Mouse (Mus musculus): Measurements from ENCODE around the gene Uts2r. TPM values are rescaled to one million over a fixed set of nuclear protein-coding genes. Genes with fewer than 3 reads are reported as not detected.

The Uts2r gene
- total and polyA plus RNA-seq, 3 experiments: not detected

DNA sequence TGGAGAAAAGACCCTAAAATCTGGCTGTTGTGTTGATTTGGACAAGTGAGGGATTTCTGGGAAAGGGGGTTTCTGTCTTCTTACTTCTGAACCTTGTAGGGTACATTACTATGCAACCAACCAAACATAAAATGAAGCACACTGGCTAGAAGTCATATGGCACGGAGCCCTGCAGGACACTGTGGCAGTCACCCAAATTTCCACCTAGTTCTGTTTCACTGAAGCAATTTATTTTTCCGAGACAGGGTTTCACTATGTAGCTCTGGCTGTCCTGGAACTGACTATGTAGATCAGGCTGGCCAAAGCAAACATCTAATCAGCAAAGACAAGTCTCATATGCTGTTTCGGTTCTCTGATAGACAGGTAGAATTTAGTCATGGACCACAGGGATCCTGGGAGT, 29.6 kb downstream of the Uts2r start:
- Histone ChIP-seq H3K27me3 (ENCODE audit: control insufficient read depth in 1 of 2, insufficient read depth in 2 of 2, low read length in 2 of 2) (no peaks in the 10 kb centered on the region), H3K27ac (ENCODE audit: control insufficient read depth, low read depth, low read length) (no peak overlapping the region), H3K9me3 (replicated peaks; ENCODE audit: insufficient read depth, low read length) (no peaks in the 10 kb centered on the region), H3K4me3 (ENCODE audit: control insufficient read depth in 1 of 2, insufficient read depth in 1 of 2, low read depth in 2 of 2, low read length in 2 of 2) (no peak overlapping the region), H3K9ac (ENCODE audit: control insufficient read depth, low read depth, low read length, poor library complexity, severe bottlenecking) (no peak overlapping the region), H3K79me2 (ENCODE audit: control insufficient read depth, insufficient read depth, low read length, poor library complexity) (no peaks in the 10 kb centered on the region), H3K36me3 (ENCODE audit: control insufficient read depth in 1 of 2, insufficient read depth in 2 of 2, low read length in 2 of 2) (no peaks in the 10 kb centered on the region), H3K4me1 (ENCODE audit: control insufficient read depth in 1 of 2, insufficient read depth in 2 of 2, low read length in 2 of 2) (no peaks in the 10 kb centered on the region)
- TF ChIP-seq GATA1 (IDR thresholded peaks at IDR 0.05; ENCODE audit: low read depth, low read length): no peak
- no peak for TF ChIP-seq UBTF (IDR thresholded peaks at IDR 0.05; ENCODE audit: borderline replicate concordance, insufficient read depth, low read depth, low read length)
- TF ChIP-seq SIN3A (IDR thresholded peaks at IDR 0.05; ENCODE audit: low read length): no peak
- TF ChIP-seq CTCF (IDR thresholded peaks at IDR 0.05 in 2 of 3, conservative IDR thresholded peaks at IDR 0.05 in 1 of 3; ENCODE audit: control insufficient read depth in 1 of 3, insufficient read depth in 1 of 3, low read depth in 2 of 3, low read length in 3 of 3, poor library complexity in 1 of 3, severe bottlenecking in 1 of 3): no peak
- TF ChIP-seq KAT2A (conservative IDR thresholded peaks at IDR 0.05; ENCODE audit: low read depth, low read length): no peak
- TF ChIP-seq CHD1 (IDR thresholded peaks at IDR 0.05; ENCODE audit: low read depth, low read length): no peak
- no peak for TF ChIP-seq POLR2AphosphoS5 (IDR thresholded peaks at IDR 0.05; ENCODE audit: borderline replicate concordance, low read depth, low read length)
- no peak for TF ChIP-seq ETS1 (IDR thresholded peaks at IDR 0.05; ENCODE audit: low read depth, low read length)
- TF ChIP-seq CHD2 (IDR thresholded peaks at IDR 0.05; ENCODE audit: low read length): no peak
- no peak for TF ChIP-seq E2F4 (IDR thresholded peaks at IDR 0.05; ENCODE audit: borderline replicate concordance, low read depth, low read length)
- no peak for TF ChIP-seq RAD21 (IDR thresholded peaks at IDR 0.05; ENCODE audit: low read depth, low read length)
- TF ChIP-seq USF1 (IDR thresholded peaks at IDR 0.05; ENCODE audit: low read depth, low read length): no peak
- TF ChIP-seq SMC3 (IDR thresholded peaks at IDR 0.05; ENCODE audit: low read depth, low read length): no peak
- no peak for TF ChIP-seq USF2 (IDR thresholded peaks at IDR 0.05; ENCODE audit: borderline replicate concordance in 1 of 2, insufficient read depth in 1 of 2, low read depth in 1 of 2, low read length in 2 of 2)
- TF ChIP-seq MYC (IDR thresholded peaks at IDR 0.05; ENCODE audit: low read depth, low read length): no peak
- TF ChIP-seq MEF2A (IDR thresholded peaks at IDR 0.05; ENCODE audit: extremely low read depth, insufficient replicate concordance, low read depth, low read length, poor library complexity, severe bottlenecking): no peak
- no peak for TF ChIP-seq JUND (IDR thresholded peaks at IDR 0.05; ENCODE audit: low read depth, low read length)
- TF ChIP-seq NELFE (IDR thresholded peaks at IDR 0.05; ENCODE audit: low read depth, low read length): no peak
- TF ChIP-seq TAL1 (IDR thresholded peaks at IDR 0.05; ENCODE audit: low read length): no peak
- TF ChIP-seq RCOR1 (IDR thresholded peaks at IDR 0.05; ENCODE audit: low read depth, low read length): no peak
- DNase-seq (ENCODE audit: low read depth, low spot score): no peak

DNA sequence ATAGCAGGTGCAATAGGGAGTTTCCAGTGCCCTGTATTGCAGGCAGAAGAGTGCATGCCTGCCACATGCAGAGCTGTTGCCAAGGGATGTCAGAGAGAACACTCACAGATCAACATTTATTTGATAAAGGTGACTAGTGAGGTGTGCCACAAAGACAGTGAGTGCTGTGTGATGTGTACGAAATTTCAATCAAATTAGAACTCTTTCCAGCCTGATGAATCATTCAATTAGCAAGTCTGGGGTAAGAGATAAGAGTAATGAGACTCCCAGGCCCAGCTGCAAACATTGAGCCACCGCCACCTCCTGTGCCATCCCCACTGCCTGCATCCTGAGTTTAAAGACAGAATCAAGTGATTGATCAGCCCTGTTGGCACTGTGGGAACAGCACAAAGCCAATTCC, 32.7 kb downstream of the Uts2r start:
- DNase-seq (ENCODE audit: low read depth, low spot score): peak; percentile 17
- Histone ChIP-seq H3K9ac (ENCODE audit: control insufficient read depth, low read depth, low read length, poor library complexity, severe bottlenecking) (no peak overlapping the region), H3K36me3 (ENCODE audit: control insufficient read depth in 1 of 2, insufficient read depth in 2 of 2, low read length in 2 of 2) (no peaks in the 10 kb centered on the region), H3K4me3 (ENCODE audit: control insufficient read depth in 1 of 2, insufficient read depth in 1 of 2, low read depth in 2 of 2, low read length in 2 of 2) (no peak overlapping the region), H3K9me3 (replicated peaks; ENCODE audit: insufficient read depth, low read length) (no peaks in the 10 kb centered on the region), H3K27me3 (ENCODE audit: control insufficient read depth in 1 of 2, insufficient read depth in 2 of 2, low read length in 2 of 2) (no peaks in the 10 kb centered on the region), H3K27ac (ENCODE audit: control insufficient read depth, low read depth, low read length) (no peak overlapping the region), H3K79me2 (ENCODE audit: control insufficient read depth, insufficient read depth, low read length, poor library complexity) (no peaks in the 10 kb centered on the region), H3K4me1 (ENCODE audit: control insufficient read depth in 1 of 2, insufficient read depth in 2 of 2, low read length in 2 of 2) (no peaks in the 10 kb centered on the region)
- TF ChIP-seq MYC (IDR thresholded peaks at IDR 0.05; ENCODE audit: low read depth, low read length): no peak
- no peak for TF ChIP-seq MYB (IDR thresholded peaks at IDR 0.05; ENCODE audit: low read depth, low read length)
- no peak for TF ChIP-seq BHLHE40 (IDR thresholded peaks at IDR 0.05; ENCODE audit: borderline replicate concordance, low read depth, low read length)
- no peak for TF ChIP-seq CHD1 (IDR thresholded peaks at IDR 0.05; ENCODE audit: low read depth, low read length)
- TF ChIP-seq E2F4 (IDR thresholded peaks at IDR 0.05; ENCODE audit: borderline replicate concordance, low read depth, low read length): no peak
- TF ChIP-seq ZKSCAN1 (IDR thresholded peaks at IDR 0.05; ENCODE audit: low read depth, low read length): no peak
- TF ChIP-seq MAZ (IDR thresholded peaks at IDR 0.05; ENCODE audit: low read depth, low read length): no peak
- TF ChIP-seq SMC3 (IDR thresholded peaks at IDR 0.05; ENCODE audit: low read depth, low read length): no peak
- TF ChIP-seq RAD21 (IDR thresholded peaks at IDR 0.05; ENCODE audit: low read depth, low read length): no peak
- TF ChIP-seq MEF2A (IDR thresholded peaks at IDR 0.05; ENCODE audit: extremely low read depth, insufficient replicate concordance, low read depth, low read length, poor library complexity, severe bottlenecking): no peak
- TF ChIP-seq ZNF384 (IDR thresholded peaks at IDR 0.05; ENCODE audit: low read depth, low read length): no peak
